19 mouse cellular contexts compared by ENCODE assay signal in genomic region chr3:148656187-148656586, GRCm38 (mm10).
DNase-seq lines count a peak whose midpoint lies in the region; ATAC-seq and TF ChIP-seq lines count a peak whose summit lies in the region.
"Had no signal": no experiment of that assay in that cellular context is flagged by ENCODE, and none has a peak within 500 bp of the region (broad histone marks: within the 10 kb centered on the region; RNA-seq: fewer than 3 reads in every experiment).

No protein-coding gene starts in this region.

- H3K4me3 ChIP-seq in kidney, embryonic 15.5 days (replicated peaks) = no peak overlapping the region
- H3K4me3 ChIP-seq in midbrain, postnatal 0 days (ENCODE audit: low read depth, low read length) = no peak overlapping the region
- H3K4me3 ChIP-seq: embryonic facial prominence, embryonic 12.5 days; heart, adult 2 months; hindbrain, embryonic 13.5 days; intestine, embryonic 15.5 days had no signal

- no peak for TF ChIP-seq CTCF in midbrain, postnatal 0 days (IDR thresholded peaks at IDR 0.05)

- no peak overlapping the region for H3K27ac ChIP-seq in kidney, embryonic 15.5 days
- no peak overlapping the region for H3K27ac ChIP-seq in midbrain, postnatal 0 days (ENCODE audit: low read depth, low read length)
- H3K27ac ChIP-seq: embryonic facial prominence, embryonic 12.5 days; heart, adult 2 months; hindbrain, embryonic 13.5 days; intestine, embryonic 15.5 days; macrophage; stomach, postnatal 0 days had no signal

- no peak overlapping the region for H3K9ac ChIP-seq in kidney, embryonic 15.5 days
- H3K9ac ChIP-seq in midbrain, postnatal 0 days (replicated peaks; ENCODE audit: low read length, poor library complexity, severe bottlenecking) = no peak overlapping the region
- H3K9ac ChIP-seq: embryonic facial prominence, embryonic 12.5 days; hindbrain, embryonic 13.5 days; intestine, embryonic 15.5 days had no signal

- no peak overlapping the region for H3K4me2 ChIP-seq in kidney, embryonic 15.5 days
- H3K4me2 ChIP-seq in midbrain, postnatal 0 days (ENCODE audit: low read depth, low read length, poor library complexity, severe bottlenecking) = no peak overlapping the region
- H3K4me2 ChIP-seq: embryonic facial prominence, embryonic 12.5 days; hindbrain, embryonic 13.5 days; intestine, embryonic 15.5 days had no signal

- peak; percentile 25 for DNase-seq in layer of hippocampus, adult 9-11 months
- no peak for DNase-seq in layer of hippocampus, postnatal 25 days (ENCODE audit: extremely low spot score in 1 of 2, low spot score in 1 of 2)
- peak; percentile 40 to 65 for DNase-seq in frontal cortex, adult 2 months (ENCODE audit: extremely low spot score in 1 of 2, low spot score in 1 of 2)
- peak; percentile 29 to 36 for DNase-seq in left cerebral cortex, postnatal 36 days (ENCODE audit: low spot score in 2 of 2)
- DNase-seq in right cerebral cortex, postnatal 25 days = peak; percentile 26
- no peak for DNase-seq in midbrain, postnatal 0 days (ENCODE audit: low spot score)
- DNase-seq: cerebellum, adult 11 months; gastrocnemius, postnatal 10 days; heart, adult 2 months; kidney, postnatal 25 days; spleen, adult 18-20 months; thymus, postnatal 4 days had no signal

- intact Hi-C loops in left cerebral cortex, postnatal 36 days (cut with DNase I) = no loop called here

- 84% methylated on average over 7 of the region's 7 CpGs for WGBS in kidney, embryonic 15.5 days
- WGBS in midbrain, postnatal 0 days = 82% methylated on average over 7 of the region's 7 CpGs

- H3K27me3 ChIP-seq in kidney, embryonic 15.5 days = no peaks in the 10 kb centered on the region
- no peaks in the 10 kb centered on the region for H3K27me3 ChIP-seq in midbrain, postnatal 0 days (ENCODE audit: insufficient read depth, low read length)
- H3K27me3 ChIP-seq: embryonic facial prominence, embryonic 12.5 days; hindbrain, embryonic 13.5 days; intestine, embryonic 15.5 days had no signal

- H3K36me3 ChIP-seq in kidney, embryonic 15.5 days = no peaks in the 10 kb centered on the region
- no peaks in the 10 kb centered on the region for H3K36me3 ChIP-seq in midbrain, postnatal 0 days (ENCODE audit: insufficient read depth, low read length)
- H3K36me3 ChIP-seq: embryonic facial prominence, embryonic 12.5 days; hindbrain, embryonic 13.5 days; intestine, embryonic 15.5 days had no signal

- H3K9me3 ChIP-seq in kidney, embryonic 15.5 days (replicated peaks) = no peaks in the 10 kb centered on the region
- no peaks in the 10 kb centered on the region for H3K9me3 ChIP-seq in midbrain, postnatal 0 days (ENCODE audit: low read length)
- H3K9me3 ChIP-seq: embryonic facial prominence, embryonic 12.5 days; intestine, embryonic 15.5 days had no signal

- no peaks in the 10 kb centered on the region for H3K4me1 ChIP-seq in kidney, embryonic 15.5 days
- no peaks in the 10 kb centered on the region for H3K4me1 ChIP-seq in midbrain, postnatal 0 days (ENCODE audit: insufficient read depth, low read length)
- H3K4me1 ChIP-seq: intestine, embryonic 15.5 days had no signal

- ATAC-seq in kidney, embryonic 15.5 days (replicated peaks; ENCODE audit: low FRiP score) = no peak
- ATAC-seq in midbrain, postnatal 0 days (ENCODE audit: low FRiP score) = no peak
- ATAC-seq: intestine, embryonic 15.5 days; midbrain, embryonic 16.5 days had no signal

Comparison
In these comparisons a context has a peak if more than half of its experiments do, and no peak if none do; other contexts are left out.
1. DNase-seq: peak in layer of hippocampus, adult 9-11 months (single experiment), frontal cortex, adult 2 months (2 of 2), left cerebral cortex, postnatal 36 days (2 of 2) and right cerebral cortex, postnatal 25 days (single experiment); none in layer of hippocampus, postnatal 25 days (0 of 2) and midbrain, postnatal 0 days (single experiment).